Mouse (Mus musculus): ENCODE measurements at regions not wholly inside any gene's neighbourhood (a gene's known extent, or its start where the extent isn't known, plus 50 kb on each side); places are given as distances from the start of the nearest gene placed in this dataset.

DNA sequence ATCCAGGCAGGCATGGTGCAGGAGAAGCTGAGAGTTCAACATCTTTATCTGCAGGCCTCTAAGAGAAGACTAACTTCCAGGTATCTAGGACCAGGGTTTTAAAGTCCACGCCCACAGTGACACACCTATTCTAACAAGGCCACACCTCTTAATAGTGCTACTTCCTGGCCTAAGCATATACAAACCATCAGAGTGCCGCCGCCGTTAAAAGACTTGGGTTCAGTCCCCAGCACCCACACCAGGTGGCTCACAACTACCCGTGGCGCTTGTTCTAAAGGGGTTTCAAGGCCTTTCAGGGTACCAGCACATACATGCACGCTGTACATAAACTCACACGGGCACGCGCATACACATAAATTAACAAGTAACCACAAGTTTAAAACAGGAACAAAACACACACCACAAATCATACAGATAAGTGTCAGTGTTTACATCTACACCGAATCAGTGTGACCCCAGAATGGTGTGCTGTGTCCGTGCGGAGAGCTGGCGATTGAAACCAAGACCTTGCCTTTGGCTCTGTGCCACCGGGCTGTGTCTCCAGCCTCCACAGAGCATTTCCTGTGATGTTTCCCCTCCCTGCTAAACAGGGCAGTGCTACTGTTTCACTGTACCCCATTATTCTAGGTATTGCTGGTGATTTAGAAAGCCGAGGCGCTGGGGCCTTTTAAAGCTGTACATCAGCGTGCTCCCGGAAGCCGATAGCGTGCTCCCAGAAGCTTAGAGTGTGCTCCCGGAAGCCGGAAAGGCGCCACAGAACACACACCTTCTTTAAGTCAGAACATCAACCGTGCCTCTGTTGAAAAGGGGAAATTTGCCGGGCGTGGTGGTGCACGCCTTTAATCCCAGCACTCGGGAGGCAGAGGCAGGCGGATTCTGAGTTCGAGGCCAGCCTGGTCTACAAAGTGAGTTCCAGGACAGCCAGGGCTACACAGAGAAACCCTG lies 80.0 kb upstream of the Rap1b start:
- TF ChIP-seq GATA1 (IDR thresholded peaks at IDR 0.05; ENCODE audit: borderline replicate concordance, low read length) (no peak), FLI1 (IDR thresholded peaks at IDR 0.05; ENCODE audit: low read length) (no peak)
